In genomic region chr6:82402501-82403495, GRCm38 (mm10) we compare ENCODE assay signal across 8 mouse cellular contexts. TPM values are rescaled to one million over a fixed set of nuclear protein-coding genes. Genes with fewer than 3 reads are reported as not detected.
DNase-seq lines count a peak whose midpoint lies in the region; ATAC-seq and TF ChIP-seq lines count a peak whose summit lies in the region.

No protein-coding gene starts in this region.

- TF ChIP-seq POLR2A in cerebellum, adult 2 months (IDR thresholded peaks at IDR 0.05; ENCODE audit: borderline replicate concordance, insufficient read depth, low read length) = no peak

- H3K27me3 ChIP-seq in kidney, postnatal 0 days (ENCODE audit: insufficient read depth, low read length) = 0 out of 2 replicates have a peak, but pooled peaks cover 3% of the 10 kb centered on the region
- no peaks in the 10 kb centered on the region; the same call in 1 of the 2 replicates for H3K27me3 ChIP-seq in cerebellum, adult 2 months (ENCODE audit: control insufficient read depth, insufficient read depth, low read length)
- H3K27me3 ChIP-seq in forebrain, embryonic 15.5 days = 0 out of 2 replicates have a peak, but pooled peaks cover 15% of the 10 kb centered on the region
- H3K27me3 ChIP-seq in stomach, embryonic 15.5 days (replicated peaks) = peaks cover 23% of the 10 kb centered on the region; the same call in 1 of the 2 replicates

- peak; percentile 56 for TF ChIP-seq CTCF in kidney, postnatal 0 days (IDR thresholded peaks at IDR 0.05; ENCODE audit: low read depth)
- no peak for TF ChIP-seq CTCF in cerebellum, adult 2 months (IDR thresholded peaks at IDR 0.05; ENCODE audit: borderline replicate concordance, insufficient read depth, low read depth, low read length)

- H3K4me3 ChIP-seq in kidney, postnatal 0 days (replicated peaks; ENCODE audit: low read depth, low read length) = peak overlapping the region; percentile 26
- no peak overlapping the region for H3K4me3 ChIP-seq in cerebellum, adult 2 months (replicated peaks; ENCODE audit: insufficient read depth, low read depth, low read length)
- H3K4me3 ChIP-seq in forebrain, embryonic 15.5 days = peak overlapping the region; percentile 37
- peak overlapping the region; percentile 39 for H3K4me3 ChIP-seq in stomach, embryonic 15.5 days (replicated peaks)

- no peak overlapping the region for H3K27ac ChIP-seq in kidney, postnatal 0 days
- H3K27ac ChIP-seq in cerebellum, adult 2 months (ENCODE audit: insufficient read depth, low read length) = no peak overlapping the region
- peak overlapping the region; percentile 53 for H3K27ac ChIP-seq in forebrain, embryonic 15.5 days (replicated peaks)
- H3K27ac ChIP-seq in stomach, embryonic 15.5 days = peak overlapping the region; percentile 49; the same call in 1 of the 2 replicates

- WGBS in kidney, postnatal 0 days = 3% methylated on average over 34 of the region's 34 CpGs
- 1% methylated on average over 34 of the region's 34 CpGs for WGBS in cerebellum, adult 2 months
- 2% methylated on average over 34 of the region's 34 CpGs for WGBS in forebrain, embryonic 15.5 days
- WGBS in stomach, embryonic 15.5 days = 2% methylated on average over 34 of the region's 34 CpGs

- no peaks in the 10 kb centered on the region for H3K36me3 ChIP-seq in kidney, postnatal 0 days (ENCODE audit: insufficient read depth, low read length)
- H3K36me3 ChIP-seq in forebrain, embryonic 15.5 days = no peaks in the 10 kb centered on the region
- H3K36me3 ChIP-seq in stomach, embryonic 15.5 days = no peaks in the 10 kb centered on the region

- peak; percentile 63; the same call in 1 of the 2 replicates for ATAC-seq in kidney, postnatal 0 days (replicated peaks; ENCODE audit: low FRiP score, low read depth)
- peak; percentile 47 for ATAC-seq in forebrain, embryonic 15.5 days (replicated peaks)
- peak; percentile 48 for ATAC-seq in stomach, embryonic 15.5 days (ENCODE audit: insufficient read depth, low FRiP score, low read depth)

- H3K4me2 ChIP-seq in kidney, postnatal 0 days (ENCODE audit: low read length) = peak overlapping the region; percentile 63
- peak overlapping the region; percentile 70 for H3K4me2 ChIP-seq in forebrain, embryonic 15.5 days (replicated peaks)
- peak overlapping the region; percentile 75 for H3K4me2 ChIP-seq in stomach, embryonic 15.5 days

- H3K9me3 ChIP-seq in kidney, postnatal 0 days (replicated peaks; ENCODE audit: low read length) = no peaks in the 10 kb centered on the region
- no peaks in the 10 kb centered on the region for H3K9me3 ChIP-seq in forebrain, embryonic 15.5 days
- H3K9me3 ChIP-seq in stomach, embryonic 15.5 days = no peaks in the 10 kb centered on the region

- H3K4me1 ChIP-seq in kidney, postnatal 0 days (replicated peaks; ENCODE audit: insufficient read depth, low read length) = 0 out of 2 replicates have a peak, but pooled peaks cover 4% of the 10 kb centered on the region
- peaks cover 6% of the 10 kb centered on the region; the same call in 1 of the 2 replicates for H3K4me1 ChIP-seq in cerebellum, adult 2 months (ENCODE audit: control insufficient read depth, insufficient read depth, low read length)
- H3K4me1 ChIP-seq in forebrain, embryonic 15.5 days = peaks cover 32% of the 10 kb centered on the region
- peaks cover 18% of the 10 kb centered on the region; the same call in 1 of the 2 replicates for H3K4me1 ChIP-seq in stomach, embryonic 15.5 days

- H3K9ac ChIP-seq in kidney, postnatal 0 days (ENCODE audit: low read depth, low read length) = no peak overlapping the region
- peak overlapping the region; percentile 11 for H3K9ac ChIP-seq in forebrain, embryonic 15.5 days (replicated peaks)
- no peak overlapping the region for H3K9ac ChIP-seq in stomach, embryonic 15.5 days

- peak; percentile 59 for DNase-seq in kidney, postnatal 0 days (ENCODE audit: low spot score)
- no peak for DNase-seq in kidney, adult 8-10 months
- peak; percentile 29 to 35 for DNase-seq in cerebellum, adult 2 months
- peak; percentile 66 to 79 for DNase-seq in kidney, postnatal 4 days
- DNase-seq in lung, postnatal 4 days = peak; percentile 37 to 44
- no peak for DNase-seq in thymus, postnatal 25 days

RNA-seq across cellular contexts. Expression of gene Tacr1, which starts 0.7 kb away (rescaled TPM):
- 0.14 and 0.19 TPM in 2 replicates for polyA plus RNA-seq in kidney, postnatal 0 days (2015; fragmentation: Nextera tagmentation; extraction: Ambion mirVana)
- polyA plus RNA-seq in cerebellum, adult 2 months (2012; rRNA removed) = 1.2 and 1.4 TPM in 2 replicates
- polyA plus RNA-seq in forebrain, embryonic 15.5 days (2015; fragmentation: Nextera tagmentation; extraction: Ambion mirVana) = 1.1 and 1.2 TPM in 2 replicates
- polyA plus RNA-seq in stomach, embryonic 15.5 days (2015; fragmentation: Nextera tagmentation; extraction: Ambion mirVana) = 2.3 and 2.8 TPM in 2 replicates

Comparison
In these comparisons a context has a peak if more than half of its experiments do, and no peak if none do; other contexts are left out.
1. DNase-seq: peak in kidney, postnatal 0 days (single experiment), cerebellum, adult 2 months (2 of 2), kidney, postnatal 4 days (2 of 2) and lung, postnatal 4 days (2 of 2); none in kidney, adult 8-10 months (0 of 2) and thymus, postnatal 25 days (single experiment).
2. H3K27ac ChIP-seq: peak in forebrain, embryonic 15.5 days (single experiment) and stomach, embryonic 15.5 days (single experiment); none in kidney, postnatal 0 days (single experiment) and cerebellum, adult 2 months (single experiment).
3. Peak in every context shown above with its lines, with median percentiles within 50 percentile points of each other: ATAC-seq and H3K4me2 ChIP-seq.